Mouse (Mus musculus): ENCODE results near the gene Olfr153. TPM values are rescaled to one million over a fixed set of nuclear protein-coding genes. Genes with fewer than 3 reads are reported as not detected.
"Not testable (repeated sequence)": the region's sequence is repeated elsewhere in the genome, so short reads cannot be mapped to it uniquely, and the experiment has no call there.

Olfr153 gene
- not detected for total RNA-seq (2021)
- long read RNA-seq, experiment 1: 0 reads
- long read RNA-seq, experiment 2: 0 reads

- DNase-seq (ENCODE audit: low spot score in 2 of 2): no peak
Measured at GRCm38 (mm10) chr2:87531496-87531895, at the start of gene Olfr153. Gene Olfr153, plus strand, starts transcription at chr2:87531796.

GRCm38 (mm10) chr2:87482276-87482675, 49.3 kb upstream of the Olfr153 start:
- no peak for DNase-seq (ENCODE audit: low spot score in 2 of 2)

- DNase-seq (ENCODE audit: low spot score in 2 of 2): not testable (repeated sequence)
Measured at GRCm38 (mm10) chr2:87496993-87497392, 34.6 kb upstream of the Olfr153 start, which contains the start of gene Pramel7. Gene Pramel7, minus strand, starts transcription at chr2:87497093.

DNA sequence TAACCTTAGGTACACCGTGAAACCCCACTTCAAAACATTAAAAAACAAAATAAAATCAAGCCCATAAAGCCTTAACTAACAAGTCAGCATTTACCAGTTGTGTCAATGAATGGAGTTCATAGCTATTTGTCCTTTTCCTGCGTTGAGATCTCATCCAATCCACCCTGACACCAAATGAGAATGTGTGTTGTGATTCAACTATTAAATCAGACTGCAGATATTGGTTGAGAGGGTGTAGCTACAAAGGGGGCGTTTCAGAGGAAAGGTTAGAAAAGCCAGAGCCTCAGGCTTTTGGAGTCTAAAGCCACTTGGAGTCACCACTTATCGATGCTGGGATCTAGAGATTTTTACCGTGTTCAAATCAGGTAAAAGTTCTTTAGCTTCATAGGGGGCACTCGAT, 25.3 kb upstream of the Olfr153 start, which contains the start of gene Pramel6:
TSS of gene Pramel6 (plus strand) at position 301 of the 400 bp plus-strand sequence.
- DNase-seq (ENCODE audit: low spot score in 2 of 2): no peak

GRCm38 (mm10) chr2:87515046-87515445, 16.6 kb upstream of the Olfr153 start:
- DNase-seq (ENCODE audit: low spot score in 2 of 2): no peak

DNA sequence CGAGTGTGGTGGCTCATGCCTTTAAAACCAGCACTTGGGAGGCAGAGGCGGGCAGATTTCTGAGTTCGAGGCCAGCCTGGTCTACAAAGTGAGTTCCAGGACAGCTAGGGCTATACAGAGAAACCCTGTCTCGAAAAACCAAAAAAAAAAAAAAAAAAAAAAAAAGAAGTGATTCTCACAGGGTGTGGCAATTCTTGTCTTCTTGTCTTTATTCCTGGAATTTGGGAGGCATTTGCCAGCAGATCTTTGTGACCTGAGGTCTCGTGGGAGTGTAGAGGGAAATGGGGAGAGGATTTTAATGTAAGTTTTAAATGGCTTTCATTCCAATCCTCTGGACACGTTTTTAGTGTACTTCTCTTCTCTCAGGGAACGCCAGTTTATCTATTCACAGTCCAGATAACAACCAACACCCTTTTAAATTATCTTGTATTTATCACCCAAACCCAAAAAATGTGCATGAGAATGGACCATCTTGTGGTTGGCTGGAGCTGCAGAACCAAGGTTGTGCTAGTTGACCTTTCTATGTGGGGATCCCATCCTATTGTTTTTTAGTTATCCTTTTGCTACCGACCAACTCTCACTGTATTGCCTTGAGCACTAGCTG, 16.0 kb upstream of the Olfr153 start:
- no peak for DNase-seq (ENCODE audit: low spot score in 2 of 2)

DNA sequence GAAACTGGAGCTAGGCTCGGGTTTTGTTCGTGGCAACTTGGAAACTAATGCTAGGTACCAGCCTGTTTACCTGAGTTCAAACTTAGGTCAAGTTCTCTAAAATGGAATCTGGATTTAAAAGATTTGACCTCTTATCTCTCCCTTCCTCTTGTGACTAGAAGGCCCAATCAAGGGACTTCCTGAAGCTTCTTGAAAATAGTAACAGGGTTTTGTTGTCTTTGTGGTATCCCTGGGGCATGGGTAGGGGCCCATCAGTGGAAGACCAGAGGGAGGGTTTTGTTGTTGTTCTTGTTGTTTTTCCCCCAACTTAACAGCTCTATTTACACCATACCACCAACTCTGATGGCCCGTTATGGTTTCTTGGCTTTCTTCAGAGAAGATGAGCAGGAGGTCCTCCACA, 15.0 kb upstream of the Olfr153 start:
- DNase-seq (ENCODE audit: low spot score in 2 of 2): no peak

- DNase-seq (ENCODE audit: low spot score in 2 of 2): no peak
Measured at GRCm38 (mm10) chr2:87520651-87521050, 10.9 kb upstream of the Olfr153 start.

- not testable (repeated sequence) for DNase-seq (ENCODE audit: low spot score in 2 of 2)
Measured at GRCm38 (mm10) chr2:87525899-87526616, 5.5 kb upstream of the Olfr153 start.

DNA sequence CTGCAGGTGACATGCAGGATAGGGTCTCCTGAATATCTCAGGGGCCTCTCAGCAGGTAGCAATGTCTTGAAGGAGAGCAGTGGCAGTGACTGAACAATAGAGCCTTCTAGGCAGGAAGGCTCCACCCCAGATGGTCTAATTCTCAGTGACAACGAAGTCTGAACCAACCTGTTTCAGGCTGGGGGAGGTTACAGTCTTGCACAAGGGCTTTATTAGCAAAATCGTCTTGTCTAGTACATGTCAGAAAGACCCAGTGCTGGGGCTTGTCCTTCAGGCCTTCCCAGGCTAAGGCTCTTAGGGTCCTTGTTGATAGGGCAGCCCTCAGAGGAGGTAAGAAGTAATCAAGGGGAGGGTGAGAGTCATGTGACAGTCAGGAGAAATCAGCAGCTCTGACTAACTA, 3.2 kb downstream of the Olfr153 start:
- no peak for DNase-seq (ENCODE audit: low spot score in 2 of 2)

GRCm38 (mm10) chr2:87545442-87545841, 13.8 kb downstream of the Olfr153 start, which contains the start of gene Olfr1128:
Gene Olfr1128, minus strand, starts transcription at chr2:87545542.
- no peak for DNase-seq (ENCODE audit: low spot score in 2 of 2)

DNA sequence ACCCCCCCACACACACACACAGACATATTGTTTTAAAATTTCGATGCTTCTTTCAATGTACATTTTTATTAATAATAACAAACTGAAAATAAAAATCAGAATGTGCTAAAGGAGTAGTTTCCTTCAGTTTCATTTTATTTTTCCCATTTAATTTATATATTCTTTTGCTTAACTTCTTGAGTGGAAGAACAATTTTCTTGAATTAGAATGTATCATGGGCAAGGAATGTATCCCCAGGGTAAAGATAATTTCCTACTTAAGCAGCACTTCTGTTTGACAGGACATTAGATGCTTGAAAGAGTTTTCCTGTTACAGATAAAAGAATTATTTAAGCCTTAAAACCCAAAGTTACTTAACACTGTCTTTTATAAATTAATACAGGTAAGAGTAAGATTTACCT, 42.0 kb downstream of the Olfr153 start, which contains the start of gene Olfr1129:
TSS of gene Olfr1129 (plus strand) at position 301 of the 400 bp plus-strand sequence.
- not testable (repeated sequence) for DNase-seq (ENCODE audit: low spot score in 2 of 2)

Other genes with a start within 250 kb of the Olfr153 start
- gene Olfr1118, start 224.2 kb upstream of the Olfr153 start, total RNA-seq (2021): not detected
- not detected for gene Olfr1120, start 177.0 kb upstream of the Olfr153 start, total RNA-seq (2021)
- not detected for gene Olfr1121, start 161.9 kb upstream of the Olfr153 start, total RNA-seq (2021)
- not detected for gene Olfr1122, start 145.9 kb upstream of the Olfr153 start, total RNA-seq (2021)
- not detected for gene Olfr1123, start 115.2 kb upstream of the Olfr153 start, total RNA-seq (2021)
- not detected for gene Olfr1124, start 101.5 kb upstream of the Olfr153 start, total RNA-seq (2021)
- gene Olfr1126, start 77.8 kb upstream of the Olfr153 start, total RNA-seq (2021): not detected
- gene Pramel7, start 34.7 kb upstream of the Olfr153 start, total RNA-seq (2021): not detected
- gene Pramel6, start 25.2 kb upstream of the Olfr153 start, total RNA-seq (2021): not detected
- gene Olfr1128, start 13.7 kb downstream of the Olfr153 start, total RNA-seq (2021): not detected
- not detected for gene Olfr1129, start 42.1 kb downstream of the Olfr153 start, total RNA-seq (2021)
- not detected for gene Olfr1130, start 74.4 kb downstream of the Olfr153 start, total RNA-seq (2021)
- gene Olfr1131, start 95.3 kb downstream of the Olfr153 start, total RNA-seq (2021): not detected
- not detected for gene Olfr1132, start 105.7 kb downstream of the Olfr153 start, total RNA-seq (2021)
- not detected for gene Olfr1133, start 115.6 kb downstream of the Olfr153 start, total RNA-seq (2021)
- gene Olfr1134, start 126.7 kb downstream of the Olfr153 start, total RNA-seq (2021): not detected
- gene Olfr1135, start 141.9 kb downstream of the Olfr153 start, total RNA-seq (2021): not detected
- gene Olfr1136, start 162.2 kb downstream of the Olfr153 start, total RNA-seq (2021): not detected
- not detected for gene Olfr1137, start 181.4 kb downstream of the Olfr153 start, total RNA-seq (2021)
- gene Olfr1138, start 208.2 kb downstream of the Olfr153 start, total RNA-seq (2021): not detected
- gene Olfr1140, start 212.0 kb downstream of the Olfr153 start, total RNA-seq (2021): not detected
- not detected for gene Olfr1141, start 222.2 kb downstream of the Olfr153 start, total RNA-seq (2021)
- gene Olfr152, start 247.7 kb downstream of the Olfr153 start, total RNA-seq (2021): not detected

All from adrenal gland, adult 18-20 months (tissue).